Mouse (Mus musculus) stomach, embryonic 14.5 days (tissue): Measurements from ENCODE around the gene Eif3i. TPM values are rescaled to one million over a fixed set of nuclear protein-coding genes. Genes with fewer than 3 reads are reported as not detected.
A peak's percentile ranks its signal among the peaks of the same experiment; 100 is the strongest.

Experiments used
- ATAC-seq: fragments of 200-750 bp; cut with Nextera tagmentation; 2 replicates; pipeline ENCODE4 v1.8.0; 2017; ENCODE audit warnings: low read depth, moderate TSS enrichment; ENCODE audit not compliant: insufficient number of reproducible peaks, insufficient read depth, low FRiP score
- H3K27ac ChIP-seq: fragments of 300-500 bp; sonication (generic); 2 replicates; pipeline ENCODE4 v1.5.1; 2014; ENCODE audit warnings: mild to moderate bottlenecking, low read length, moderate library complexity, mixed read lengths
- H3K27me3 ChIP-seq: fragments of 300-500 bp; sonication (generic); 2 replicates; pipeline ENCODE4 v1.6.1; 2014; ENCODE audit warnings: low read length, control low read depth, mixed read lengths; ENCODE audit not compliant: control insufficient read depth, insufficient read depth
- H3K36me3 ChIP-seq: fragments of 300-500 bp; sonication (generic); 2 replicates; pipeline ENCODE4 v1.6.1; 2014; ENCODE audit warnings: mild to moderate bottlenecking, control low read depth, low read length, moderate library complexity, mixed read lengths; ENCODE audit not compliant: control insufficient read depth, insufficient read depth
- H3K4me1 ChIP-seq: fragments of 300-500 bp; sonication (generic); 2 replicates; pipeline ENCODE4 v1.6.1; 2014; ENCODE audit warnings: low read length, control low read depth, mixed read lengths; ENCODE audit not compliant: control insufficient read depth, insufficient read depth
- H3K4me2 ChIP-seq: fragments of 300-500 bp; sonication (generic); replicated peaks from 2 replicates; pipeline ENCODE4 v1.6.1; 2014; ENCODE audit warnings: low read depth, low read length, control low read depth
- H3K4me3 ChIP-seq: fragments of 300-500 bp; sonication (generic); 2 replicates; pipeline ENCODE4 v1.5.1; 2014; ENCODE audit warnings: low read depth, low read length, control low read depth
- H3K9ac ChIP-seq: fragments of 300-500 bp; sonication (generic); replicated peaks from 2 replicates; pipeline ENCODE4 v1.6.1; 2014; ENCODE audit warnings: low read depth, mild to moderate bottlenecking, control low read depth, low read length, moderate library complexity, mixed read lengths
- H3K9me3 ChIP-seq: fragments of 300-500 bp; sonication (generic); 2 replicates; pipeline ENCODE4 v1.6.1; 2016; ENCODE audit warnings: low read depth, low read length, control low read depth; ENCODE audit not compliant: control insufficient read depth
- WGBS: fragments of 180-500 bp; shearing (Covaris S2); extraction: QIAGEN DNeasy Blood & Tissue Kit; methylation state at CpG from one replicate; pipeline ENCODE4 v1.1.7; 2014; 5-methylcytosine and 5-hydroxymethylcytosine counted together
- polyA plus RNA-seq: library from polyadenylated mRNA; unstranded; fragments of >200 nt; fragmentation: Nextera tagmentation; extraction: Ambion mirVana; gene quantifications from 2 replicates; pipeline ENCODE4 v1.2.1, GENCODE M21; 2014

Eif3i gene
- polyA plus RNA-seq, 1 experiment from 2014 or later = 316 TPM

DNA sequence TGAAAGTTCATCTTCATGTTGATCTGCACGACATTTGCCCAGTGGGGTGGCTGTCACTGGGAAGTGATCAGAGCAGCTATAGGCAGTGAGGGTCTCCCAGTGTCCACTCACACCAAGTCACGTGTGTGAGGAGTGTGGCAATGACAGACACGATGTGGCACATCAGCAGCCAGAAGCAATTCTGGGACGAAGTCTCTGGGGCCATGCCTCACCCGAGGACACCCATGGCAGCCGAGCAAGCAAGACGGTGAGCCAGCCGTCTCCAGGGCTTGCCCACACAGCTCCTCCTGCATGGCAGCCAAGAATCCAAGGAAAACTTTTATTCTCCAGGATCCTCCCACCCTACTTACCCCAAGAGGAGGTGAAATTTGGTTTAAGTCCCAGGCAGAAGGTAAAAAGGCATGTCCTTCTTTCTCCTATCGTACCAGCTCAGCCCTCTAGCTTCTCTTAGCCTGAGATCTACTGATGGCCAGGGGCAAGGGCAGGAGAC, 15.4 kb upstream of the Eif3i start:
- H3K4me3 ChIP-seq = no peak overlapping the region
- H3K27ac ChIP-seq = no peak overlapping the region
- no peaks in the 10 kb centered on the region for H3K9me3 ChIP-seq
- 93% methylated on average over 9 of the region's 9 CpGs for WGBS
- ATAC-seq = no peak
- peaks cover 10% of the 10 kb centered on the region; the same call in 1 of the 2 replicates for H3K36me3 ChIP-seq
- H3K4me2 ChIP-seq = no peak overlapping the region
- H3K9ac ChIP-seq = no peak overlapping the region
- peaks cover 9% of the 10 kb centered on the region; the same call in 1 of the 2 replicates for H3K4me1 ChIP-seq
- H3K27me3 ChIP-seq = no peaks in the 10 kb centered on the region

- Histone ChIP-seq H3K4me1 (peaks cover 7% of the 10 kb centered on the region; the same call in 1 of the 2 replicates), H3K27me3 (no peaks in the 10 kb centered on the region), H3K9me3 (no peaks in the 10 kb centered on the region), H3K4me2 (no peak within 1 kb of the TSS), H3K9ac (no peak within 1 kb of the TSS), H3K4me3 (no peak within 1 kb of the TSS), H3K36me3 (peaks cover 10% of the 10 kb centered on the region; the same call in 1 of the 2 replicates), H3K27ac (no peak within 1 kb of the TSS)
- ATAC-seq = no peak
- 84% methylated on average over 6 of the region's 6 CpGs for WGBS
Observed at GRCm38 (mm10) chr4:129614093-129614492, 13.6 kb upstream of the Eif3i start, which contains the start of gene Dcdc2b. TSS of gene Dcdc2b (minus strand) at chr4:129614257.

- Histone ChIP-seq H3K27me3 (no peaks in the 10 kb centered on the region), H3K27ac (no peak overlapping the region), H3K9ac (no peak overlapping the region), H3K9me3 (no peaks in the 10 kb centered on the region), H3K4me1 (no peaks in the 10 kb centered on the region), H3K4me3 (no peak overlapping the region), H3K4me2 (no peak overlapping the region), H3K36me3 (peaks cover 21% of the 10 kb centered on the region)
- ATAC-seq = no peak
- 61% methylated on average over 4 of the region's 4 CpGs for WGBS
Observed at GRCm38 (mm10) chr4:129610472-129610871, 10.0 kb upstream of the Eif3i start.

DNA sequence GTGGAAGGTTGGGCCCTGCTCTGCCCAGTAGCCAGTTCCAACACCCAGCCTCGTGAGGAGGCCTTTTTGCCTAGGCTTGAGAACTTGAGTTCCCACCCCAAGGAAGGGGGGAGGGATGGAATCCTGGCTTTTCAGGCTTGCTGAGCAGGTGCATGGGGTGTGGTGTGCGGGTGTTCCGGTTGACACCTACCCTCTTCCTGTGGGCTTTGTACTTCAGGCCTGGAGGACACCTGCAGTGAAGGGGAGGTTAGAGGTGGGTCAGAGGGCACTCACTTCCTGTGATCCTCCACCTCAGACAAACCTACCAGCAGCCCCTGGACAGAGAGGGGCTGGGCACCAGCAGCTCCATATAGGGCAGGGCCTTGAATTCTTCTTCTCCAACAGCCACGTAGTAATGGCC, 9.6 kb upstream of the Eif3i start:
- Histone ChIP-seq H3K4me1 (no peaks in the 10 kb centered on the region), H3K9ac (no peak overlapping the region), H3K27ac (no peak overlapping the region), H3K4me2 (no peak overlapping the region), H3K36me3 (peaks cover 24% of the 10 kb centered on the region), H3K9me3 (no peaks in the 10 kb centered on the region), H3K4me3 (no peak overlapping the region), H3K27me3 (no peaks in the 10 kb centered on the region)
- WGBS = 64% methylated on average over 4 of the region's 4 CpGs
- no peak for ATAC-seq

GRCm38 (mm10) chr4:129609139-129609631, 8.7 kb upstream of the Eif3i start:
- WGBS = 81% methylated on average over 12 of the region's 12 CpGs

GRCm38 (mm10) chr4:129608426-129609025, 8.1 kb upstream of the Eif3i start:
- H3K4me2 ChIP-seq = no peak overlapping the region
- no peaks in the 10 kb centered on the region for H3K9me3 ChIP-seq
- ATAC-seq = peak; percentile 81
- no peaks in the 10 kb centered on the region for H3K27me3 ChIP-seq
- no peaks in the 10 kb centered on the region for H3K4me1 ChIP-seq
- H3K27ac ChIP-seq = no peak overlapping the region
- no peak overlapping the region for H3K9ac ChIP-seq
- WGBS = 33% methylated on average over 7 of the region's 7 CpGs
- H3K36me3 ChIP-seq = peaks cover 38% of the 10 kb centered on the region
- H3K4me3 ChIP-seq = no peak overlapping the region

More at GRCm38 (mm10) chr4:129609139-129609631, 8.7 kb upstream of the Eif3i start:
- no peaks in the 10 kb centered on the region for H3K4me1 ChIP-seq
- no peaks in the 10 kb centered on the region for H3K27me3 ChIP-seq
- no peak overlapping the region for H3K27ac ChIP-seq
- no peak for ATAC-seq
- H3K36me3 ChIP-seq = peaks cover 31% of the 10 kb centered on the region
- H3K9me3 ChIP-seq = no peaks in the 10 kb centered on the region
- no peak overlapping the region for H3K4me2 ChIP-seq
- H3K9ac ChIP-seq = no peak overlapping the region
- no peak overlapping the region for H3K4me3 ChIP-seq

- Histone ChIP-seq H3K9ac (no peak overlapping the region), H3K4me2 (no peak overlapping the region), H3K27ac (no peak overlapping the region), H3K27me3 (no peaks in the 10 kb centered on the region), H3K9me3 (no peaks in the 10 kb centered on the region), H3K4me3 (no peak overlapping the region), H3K4me1 (0 out of 2 replicates have a peak, but pooled peaks cover 5% of the 10 kb centered on the region), H3K36me3 (peaks cover 27% of the 10 kb centered on the region)
- no peak for ATAC-seq
- 77% methylated on average over 4 of the region's 4 CpGs for WGBS
Observed at GRCm38 (mm10) chr4:129588865-129589264, 11.6 kb downstream of the Eif3i start.

DNA sequence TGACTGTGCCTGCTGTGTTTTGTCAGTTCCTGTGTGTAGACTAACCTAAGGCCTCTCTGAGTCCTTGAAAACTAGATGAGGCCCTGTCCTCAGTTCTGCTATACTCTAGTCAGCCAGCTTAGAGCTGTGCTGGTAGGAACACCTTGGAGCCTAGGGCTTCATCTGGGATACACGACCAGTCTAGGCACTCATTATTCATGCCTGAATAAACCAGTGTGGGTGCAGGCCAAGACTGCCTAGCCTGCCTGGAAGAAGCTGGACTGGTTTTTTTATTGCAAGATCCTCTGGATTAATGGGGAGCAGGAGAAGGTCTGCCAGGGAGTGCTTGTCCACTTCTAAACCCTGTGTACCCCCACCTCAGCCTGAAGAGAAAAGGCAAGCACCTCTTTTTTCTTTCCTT, 13.5 kb downstream of the Eif3i start:
- Histone ChIP-seq H3K4me2 (no peak overlapping the region), H3K4me1 (0 out of 2 replicates have a peak, but pooled peaks cover 5% of the 10 kb centered on the region), H3K4me3 (no peak overlapping the region), H3K27ac (no peak overlapping the region), H3K36me3 (peaks cover 9% of the 10 kb centered on the region), H3K27me3 (no peaks in the 10 kb centered on the region), H3K9me3 (no peaks in the 10 kb centered on the region), H3K9ac (no peak overlapping the region)
- ATAC-seq = no peak
- WGBS = 41% methylated on average over 1 of the region's 1 CpGs
